Mouse (Mus musculus) cortical plate, adult 2 months (tissue): ENCODE measurements at regions not wholly inside any gene's neighbourhood (a gene's known extent, or its start where the extent isn't known, plus 50 kb on each side); places are given as distances from the start of the nearest gene placed in this dataset.

Experiments used
- CTCF ChIP-seq: fragments of 200-500 bp; IDR thresholded peaks from 2 replicates; pipeline ENCODE4 v1.5.1; 2011; ENCODE audit warnings: mild to moderate bottlenecking, control low read depth, low read length; ENCODE audit not compliant: insufficient read depth; ENCODE audit errors: extremely low read depth
- POLR2A ChIP-seq: fragments of 200-500 bp; IDR thresholded peaks from 2 replicates; pipeline ENCODE4 v1.6.1; 2011; ENCODE audit warnings: mild to moderate bottlenecking, low read length, control low read depth; ENCODE audit not compliant: insufficient read depth; ENCODE audit errors: extremely low read depth

DNA sequence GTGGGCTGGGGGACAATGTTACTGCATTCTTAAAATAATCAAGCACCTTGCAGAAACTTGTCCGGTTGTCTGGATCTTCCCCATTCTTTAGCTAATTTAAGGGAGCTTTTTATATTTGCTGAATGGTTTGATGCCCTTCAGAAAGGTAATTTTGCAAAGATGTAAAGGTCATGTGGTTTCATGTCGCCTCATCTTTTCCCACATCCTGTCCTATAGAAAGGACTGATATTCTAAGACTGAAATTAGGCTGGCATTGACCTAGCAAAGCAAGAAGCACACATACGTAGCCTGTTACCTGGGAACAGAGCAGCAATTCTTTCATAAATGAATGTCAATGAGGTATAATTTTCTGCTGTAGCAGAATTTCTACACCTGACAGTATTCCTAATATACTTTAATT, 315.4 kb downstream of the Cog6 start:
- TF ChIP-seq POLR2A (no peak), CTCF (no peak)
